Mouse (Mus musculus): ENCODE results near the gene Efna2. TPM values are rescaled to one million over a fixed set of nuclear protein-coding genes. Genes with fewer than 3 reads are reported as not detected.

The Efna2 gene
- total and polyA plus RNA-seq, 3 experiments: 0.23 to 1.5 (median 0.86) TPM

- H3K4me2 ChIP-seq (ENCODE audit: insufficient read depth, low read depth, poor library complexity, severe bottlenecking): no peak overlapping the region
- peaks cover 81% of the 10 kb centered on the region for H3K27me3 ChIP-seq (replicated peaks)
Measured at GRCm38 (mm10) chr10:80189999-80190398, 10.7 kb downstream of the Efna2 start.

DNA sequence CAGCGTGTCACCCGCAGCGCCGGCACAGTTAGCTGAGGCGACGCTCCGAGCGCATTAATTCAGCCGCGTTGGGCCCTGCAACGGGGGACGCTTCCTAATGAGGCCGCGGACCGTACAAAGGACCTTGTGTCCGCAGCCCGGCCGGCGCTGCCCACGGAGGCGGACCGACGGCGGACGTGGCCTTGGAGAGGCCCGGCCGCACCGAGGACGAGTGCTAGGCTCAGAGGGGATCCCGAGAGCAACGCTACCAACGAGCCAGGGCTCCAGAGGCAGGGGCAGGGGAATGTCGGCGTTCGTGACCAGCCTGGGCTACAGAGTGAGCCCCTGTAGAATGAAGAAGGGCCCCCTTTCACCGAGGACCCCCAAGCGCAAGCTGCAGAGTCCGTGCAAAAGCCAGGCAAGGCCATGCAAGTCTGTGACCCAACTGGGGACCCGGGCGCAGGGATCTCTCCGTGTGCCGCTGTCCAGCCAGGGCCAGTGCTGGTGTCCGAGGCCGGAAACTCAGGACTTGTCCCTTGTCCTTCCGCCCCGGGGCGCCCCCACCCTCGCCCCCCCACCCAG lies 11.3 kb downstream of the Efna2 start:
- in situ Hi-C loops (cut with MboI; ENCODE audit: low pct_ligation_motif_present, low pct_unique_long_range_greater_than_20kb, low sequenced_read_pairs): no loop called here
- no peak overlapping the region for H3K4me3 ChIP-seq (replicated peaks in 1 of 3; ENCODE audit: low read depth in 2 of 3, low read length in 2 of 3, poor library complexity in 1 of 3)
- H3K27me3 ChIP-seq (replicated peaks): peaks cover 84% of the 10 kb centered on the region
- H3K9ac ChIP-seq (ENCODE audit: insufficient read depth, low read depth): no peak overlapping the region
- H3K79me2 ChIP-seq (replicated peaks; ENCODE audit: control insufficient read depth, extremely low read depth, insufficient read depth, poor library complexity, severe bottlenecking): no peaks in the 10 kb centered on the region
- dilution Hi-C loops (cut with MboI; ENCODE audit: extremely low pct_ligation_motif_present, extremely low pct_unique_long_range_greater_than_20kb, low sequenced_read_pairs): no loop called here
- H3K4me1 ChIP-seq (ENCODE audit: control insufficient read depth in 1 of 2, insufficient read depth in 2 of 2): peaks cover 0 to 3% of the 10 kb centered on the region in 2 experiments; a peak in 1 of 4 replicates
- H3K27ac ChIP-seq (ENCODE audit: insufficient read depth, low read depth): no peak overlapping the region
- no peaks in the 10 kb centered on the region for H3K36me3 ChIP-seq (replicated peaks in 1 of 2; ENCODE audit: control insufficient read depth in 1 of 2, insufficient read depth in 1 of 2, low read length in 1 of 2)
- DNase-seq (ENCODE audit: extremely low read depth): no peak
- peaks cover 2% of the 10 kb centered on the region for H3K9me3 ChIP-seq (replicated peaks; ENCODE audit: low read length)
- H3K4me2 ChIP-seq (ENCODE audit: insufficient read depth, low read depth, poor library complexity, severe bottlenecking): no peak overlapping the region
- TF ChIP-seq MXI1 (IDR thresholded peaks at IDR 0.05; ENCODE audit: low read depth, low read length): no peak
- no peak for TF ChIP-seq KAT2A (IDR thresholded peaks at IDR 0.05; ENCODE audit: insufficient replicate concordance, low read length)
- no peak for TF ChIP-seq NRF1 (IDR thresholded peaks at IDR 0.05; ENCODE audit: low read depth, low read length)

More at GRCm38 (mm10) chr10:80189999-80190398, 10.7 kb downstream of the Efna2 start:
- H3K9me3 ChIP-seq (replicated peaks; ENCODE audit: low read length): peaks cover 2% of the 10 kb centered on the region
- peaks cover 0 to 3% of the 10 kb centered on the region in 2 experiments; a peak in 1 of 4 replicates for H3K4me1 ChIP-seq (ENCODE audit: control insufficient read depth in 1 of 2, insufficient read depth in 2 of 2)
- no peak overlapping the region for H3K27ac ChIP-seq (ENCODE audit: insufficient read depth, low read depth)
- no peaks in the 10 kb centered on the region for H3K79me2 ChIP-seq (replicated peaks; ENCODE audit: control insufficient read depth, extremely low read depth, insufficient read depth, poor library complexity, severe bottlenecking)
- no peak overlapping the region for H3K4me3 ChIP-seq (replicated peaks in 1 of 3; ENCODE audit: low read depth in 2 of 3, low read length in 2 of 3, poor library complexity in 1 of 3)
- no peak overlapping the region for H3K9ac ChIP-seq (ENCODE audit: insufficient read depth, low read depth)
- no peak for DNase-seq (ENCODE audit: extremely low read depth)
- dilution Hi-C loops (cut with MboI; ENCODE audit: extremely low pct_ligation_motif_present, extremely low pct_unique_long_range_greater_than_20kb, low sequenced_read_pairs): no loop called here
- no peaks in the 10 kb centered on the region for H3K36me3 ChIP-seq (replicated peaks in 1 of 2; ENCODE audit: control insufficient read depth in 1 of 2, insufficient read depth in 1 of 2, low read length in 1 of 2)
- in situ Hi-C loops (cut with MboI; ENCODE audit: low pct_ligation_motif_present, low pct_unique_long_range_greater_than_20kb, low sequenced_read_pairs): no loop called here
- TF ChIP-seq E2F4 (IDR thresholded peaks at IDR 0.05; ENCODE audit: insufficient replicate concordance, low read depth, low read length): no peak
- no peak for TF ChIP-seq MAZ (IDR thresholded peaks at IDR 0.05; ENCODE audit: low read depth, low read length)
- TF ChIP-seq JUN (IDR thresholded peaks at IDR 0.05; ENCODE audit: insufficient read depth, low read depth, low read length): no peak
- TF ChIP-seq CTCF (conservative IDR thresholded peaks at IDR 0.05 in 1 of 2, IDR thresholded peaks at IDR 0.05 in 1 of 2; ENCODE audit: low read depth in 2 of 2, low read length in 2 of 2): no peak
- TF ChIP-seq CHD1 (IDR thresholded peaks at IDR 0.05; ENCODE audit: low read depth, low read length): no peak
- TF ChIP-seq CHD2 (IDR thresholded peaks at IDR 0.05; ENCODE audit: low read length): no peak
- no peak for TF ChIP-seq KAT2A (IDR thresholded peaks at IDR 0.05; ENCODE audit: insufficient replicate concordance, low read length)
- no peak for TF ChIP-seq IRF4 (IDR thresholded peaks at IDR 0.05; ENCODE audit: low read depth, low read length)
- TF ChIP-seq MAX (IDR thresholded peaks at IDR 0.05; ENCODE audit: low read length): no peak
- no peak for TF ChIP-seq NELFE (IDR thresholded peaks at IDR 0.05; ENCODE audit: low read depth, low read length)
- no peak for TF ChIP-seq EP300 (IDR thresholded peaks at IDR 0.05; ENCODE audit: low read length)
- TF ChIP-seq ETS1 (conservative IDR thresholded peaks at IDR 0.05; ENCODE audit: low read depth, low read length): no peak

All from CH12.LX (cell line).